Mouse (Mus musculus) urinary bladder, postnatal 4 days (tissue): ENCODE measurements around the gene Atmin.

Source experiments
- DNase-seq, 2 experiments: peaks; one replicate each; pipeline ENCODE4 v3.0.0; 2021 to 2022; ENCODE audit warnings: low spot score in 2 of 2

Gene Atmin

GRCm38 (mm10) chr8:116943161-116943554, at the start of gene Atmin:
TSS of gene Atmin (plus strand) at chr8:116943393.
- peak; percentile 84 to 86 for DNase-seq

- DNase-seq: no peak
These were observed 49.3 kb upstream of the Atmin start for GRCm38 (mm10) chr8:116893938-116894337.

GRCm38 (mm10) chr8:116895521-116895920, 47.7 kb upstream of the Atmin start:
- no peak for DNase-seq

GRCm38 (mm10) chr8:116904736-116905135, 38.5 kb upstream of the Atmin start:
- DNase-seq: no peak

DNA sequence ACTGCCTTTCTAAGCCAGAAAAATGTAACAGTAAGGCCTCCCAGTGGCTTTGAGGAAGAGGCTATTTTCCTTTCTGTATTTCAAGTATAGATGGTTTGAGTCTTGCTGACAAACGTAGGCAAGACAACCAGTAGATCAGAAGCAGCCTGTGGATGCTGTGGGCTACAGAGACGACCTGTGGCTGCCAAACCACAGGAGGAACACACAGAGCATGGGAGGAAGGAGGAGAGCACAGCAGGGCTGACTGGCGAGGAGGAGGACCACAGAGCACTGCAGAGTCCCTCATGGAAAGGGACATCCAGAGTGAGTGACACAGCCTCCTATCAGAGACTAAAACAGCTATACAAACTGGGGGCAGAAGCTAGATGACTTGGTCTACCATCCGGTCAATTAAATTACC, 37.9 kb upstream of the Atmin start:
- DNase-seq: no peak

GRCm38 (mm10) chr8:116905836-116906235, 37.4 kb upstream of the Atmin start:
- DNase-seq: no peak

GRCm38 (mm10) chr8:116921005-116921336, 22.2 kb upstream of the Atmin start:
- DNase-seq: no peak

- DNase-seq: peak; percentile 87 to 91
These were observed 21.7 kb upstream of the Atmin start, which contains the start of the genes Cmc2 and Cenpn for GRCm38 (mm10) chr8:116921337-116922059. TSS of gene Cmc2 (minus strand) at chr8:116921455. TSS of gene Cenpn (plus strand) at chr8:116921730.

DNA sequence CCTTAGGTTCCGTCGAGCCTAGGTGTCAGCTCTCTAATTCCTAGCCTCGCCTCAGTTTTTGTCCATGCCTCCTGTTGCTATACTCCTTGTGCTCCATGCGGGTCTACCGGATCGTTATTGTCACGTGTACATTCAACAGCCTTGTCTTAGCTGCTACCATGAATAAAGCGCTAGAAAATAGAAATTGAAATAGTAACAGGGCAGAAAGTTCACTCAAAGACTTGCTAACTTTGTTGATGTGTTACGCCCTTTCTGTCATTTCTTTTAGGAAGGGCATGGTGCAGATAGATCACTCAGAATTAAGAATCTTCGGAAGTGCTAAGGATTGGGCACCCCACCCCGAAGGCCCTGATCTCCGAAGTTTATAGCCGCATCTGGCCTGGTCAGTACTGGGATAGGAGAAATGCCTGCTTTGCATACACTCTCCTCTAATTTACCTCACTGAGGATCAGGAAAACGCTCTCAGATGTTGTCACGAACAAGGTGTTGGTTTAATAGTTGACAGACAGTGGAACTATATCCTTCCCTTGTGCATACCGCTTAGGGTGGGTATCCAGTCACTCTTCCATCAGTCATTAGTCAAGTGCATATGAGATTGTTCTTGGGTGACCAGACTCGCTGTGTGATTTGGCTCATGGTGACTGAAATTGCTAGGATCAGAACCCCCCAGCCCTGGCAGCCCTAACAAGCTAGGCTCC, 21.0 kb upstream of the Atmin start:
- DNase-seq: no peak

GRCm38 (mm10) chr8:116923526-116923925, 19.7 kb upstream of the Atmin start:
- DNase-seq: no peak

GRCm38 (mm10) chr8:116927880-116928279, 15.3 kb upstream of the Atmin start:
- DNase-seq: peak in 1 of 2 experiments; percentile 64

DNA sequence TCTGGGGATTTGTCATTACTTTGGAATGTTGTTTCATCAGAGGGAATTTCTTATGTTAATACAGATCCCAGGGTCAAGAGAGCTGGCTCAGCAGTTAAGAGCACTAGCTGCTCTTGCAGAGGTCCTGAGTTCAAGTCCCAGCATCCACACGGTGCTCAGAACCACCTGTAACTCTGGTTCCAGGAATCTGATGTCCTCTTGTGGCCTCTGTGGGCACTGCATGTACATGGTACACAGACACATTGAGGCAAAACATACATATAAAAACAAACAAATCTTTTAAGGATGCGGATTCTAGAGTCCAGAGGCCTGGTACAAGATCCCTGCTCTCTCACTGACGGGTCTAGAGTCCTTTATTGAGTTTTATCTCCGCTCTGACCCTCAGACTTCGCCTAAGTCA, 14.6 kb upstream of the Atmin start:
- no peak for DNase-seq

- DNase-seq: no peak
These were observed 8.2 kb upstream of the Atmin start for GRCm38 (mm10) chr8:116934976-116935375.

DNA sequence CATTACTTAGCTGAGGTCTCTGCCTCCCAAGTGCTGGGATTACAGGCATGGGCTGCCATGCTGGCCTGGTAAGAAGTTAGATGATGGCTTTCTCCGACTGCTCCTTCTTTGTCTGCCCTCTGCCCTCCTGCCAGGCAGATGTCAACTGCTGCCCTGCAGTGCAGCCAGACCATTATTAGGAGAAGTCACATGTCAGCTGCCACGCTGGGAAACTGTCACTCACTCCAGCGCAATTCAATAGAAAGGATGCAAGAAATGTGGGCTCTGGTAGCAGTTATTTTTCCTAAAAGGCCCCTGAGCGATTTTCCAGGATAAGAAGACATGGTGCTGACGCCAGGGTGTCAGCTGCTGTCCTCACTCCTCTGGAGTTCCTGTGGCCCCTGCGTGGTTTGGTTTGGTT, 7.7 kb upstream of the Atmin start:
- no peak for DNase-seq

- no peak for DNase-seq
These were observed 722 bp upstream of the Atmin start for GRCm38 (mm10) chr8:116942284-116943058.

DNA sequence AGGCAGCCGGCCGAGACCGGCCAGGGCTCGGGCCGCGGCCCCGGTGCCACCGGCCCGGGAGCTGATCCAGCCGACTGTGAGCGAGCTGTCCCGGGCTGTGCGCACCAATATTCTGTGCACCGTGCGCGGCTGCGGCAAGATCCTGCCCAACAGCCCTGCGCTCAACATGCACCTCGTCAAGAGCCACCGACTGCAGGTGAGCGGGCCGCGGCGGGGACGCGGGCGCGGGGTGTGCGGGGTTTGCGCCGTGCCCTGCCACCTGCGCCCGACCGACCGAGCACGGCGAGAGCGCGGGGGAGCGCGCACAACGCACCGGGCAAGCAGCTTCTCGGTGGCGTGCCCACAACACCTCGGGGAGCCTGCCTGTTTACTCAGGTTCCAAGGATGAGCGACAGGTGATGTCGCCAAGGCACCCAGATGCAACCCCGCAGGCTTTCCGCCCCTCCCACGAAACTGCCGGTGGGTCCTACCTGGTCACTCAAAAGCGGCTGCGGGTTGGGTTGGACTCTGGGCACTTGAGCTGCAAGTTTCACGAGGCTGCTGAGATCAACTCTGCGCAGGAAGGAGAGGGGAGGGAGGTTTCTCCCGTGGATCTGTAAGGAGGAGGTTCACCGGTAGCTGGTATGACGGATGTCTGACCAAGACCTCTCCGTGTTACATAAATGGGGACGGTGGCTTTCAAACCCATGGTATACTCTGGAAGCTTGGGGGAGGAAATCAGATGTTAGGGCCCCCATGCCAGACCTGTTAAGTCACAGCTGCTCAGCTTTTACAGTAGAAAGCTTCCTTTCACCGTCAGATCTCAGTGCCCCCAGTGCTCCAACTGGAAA, 577 bp downstream of the Atmin start:
- peak in 1 of 2 experiments; percentile 23 for DNase-seq

GRCm38 (mm10) chr8:116944385-116944696, 1.1 kb downstream of the Atmin start:
- DNase-seq: no peak

DNA sequence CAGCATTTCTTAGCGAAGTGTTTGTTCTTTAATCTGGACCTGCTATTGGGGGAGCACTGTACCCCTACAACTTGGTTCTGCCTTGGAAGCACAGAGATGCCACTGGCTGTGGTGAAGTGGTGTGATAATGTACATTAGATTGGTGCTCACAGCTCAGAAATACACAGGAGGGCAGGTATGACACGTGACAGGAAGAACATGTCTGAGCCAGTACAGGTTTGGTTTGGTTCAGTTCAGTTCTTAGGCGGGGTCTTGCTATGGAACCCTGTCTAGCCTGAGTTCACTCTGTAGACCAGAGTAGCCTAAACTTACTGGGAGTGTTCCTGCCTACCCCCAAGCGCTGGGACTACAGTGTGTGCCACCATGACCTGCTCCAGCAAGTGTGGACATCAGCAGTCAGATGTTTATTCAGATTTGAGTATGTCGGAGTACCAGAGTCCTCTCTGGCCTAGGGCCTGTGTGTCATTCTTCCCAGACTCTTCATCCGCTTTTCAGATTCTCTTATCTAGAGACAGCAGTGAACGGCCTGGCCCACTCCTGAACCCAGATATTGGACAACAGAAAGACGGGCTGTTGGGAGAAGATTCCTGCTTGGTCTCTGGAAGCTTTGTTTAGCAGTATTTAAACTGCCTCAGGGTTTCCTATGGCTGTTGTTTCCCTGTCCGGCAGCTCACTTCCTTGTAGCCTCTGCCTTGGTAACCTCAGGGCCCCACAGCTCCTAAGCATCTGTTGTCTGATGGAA, 2.1 kb downstream of the Atmin start:
- no peak for DNase-seq

GRCm38 (mm10) chr8:116946268-116946838, 3.2 kb downstream of the Atmin start:
- no peak for DNase-seq

DNA sequence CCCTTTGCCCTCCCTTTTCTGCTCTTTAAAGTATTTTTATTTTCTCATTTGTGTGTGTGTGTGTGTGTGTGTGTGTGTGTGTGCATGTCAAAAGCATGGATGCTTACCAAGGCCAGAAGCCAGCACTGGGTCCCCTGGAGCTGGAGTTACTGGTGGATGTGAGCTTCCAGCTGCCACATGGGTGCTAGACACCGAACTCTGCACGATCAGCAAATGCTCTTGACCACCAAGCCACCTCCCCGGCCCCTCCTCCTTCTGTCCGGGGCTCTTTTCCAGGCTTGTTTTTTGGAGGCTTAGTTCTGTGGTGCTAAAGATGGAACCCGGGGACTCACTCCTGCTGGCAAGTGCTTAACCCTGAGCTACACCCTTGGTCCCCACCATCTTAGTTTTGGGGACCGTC, 3.7 kb downstream of the Atmin start:
- DNase-seq: no peak

DNA sequence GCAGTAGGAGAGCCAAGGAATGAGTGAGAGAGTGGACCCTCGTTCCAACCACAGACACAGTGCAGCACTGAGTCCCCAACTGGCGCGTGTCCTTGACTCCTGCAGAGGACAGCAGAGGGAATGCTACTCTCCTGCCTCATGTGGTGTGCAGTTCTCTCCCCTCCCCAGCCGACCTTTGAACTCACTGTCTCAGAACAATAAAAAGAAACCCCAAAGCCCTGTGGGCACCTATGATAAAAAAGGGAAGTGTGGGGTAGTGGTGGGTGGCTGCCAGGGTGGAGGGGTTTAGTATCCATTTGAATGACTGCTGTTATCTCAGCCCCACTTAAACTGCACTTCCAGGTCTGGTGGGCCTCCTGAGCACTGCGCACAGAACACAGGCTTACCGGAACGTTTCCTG, 4.4 kb downstream of the Atmin start:
- DNase-seq: no peak
